Mouse (Mus musculus): ENCODE measurements at regions not wholly inside any gene's neighbourhood (a gene's known extent, or its start where the extent isn't known, plus 50 kb on each side); places are given as distances from the start of the nearest gene placed in this dataset.
A peak's percentile ranks its signal among the peaks of the same experiment; 100 is the strongest.

DNA sequence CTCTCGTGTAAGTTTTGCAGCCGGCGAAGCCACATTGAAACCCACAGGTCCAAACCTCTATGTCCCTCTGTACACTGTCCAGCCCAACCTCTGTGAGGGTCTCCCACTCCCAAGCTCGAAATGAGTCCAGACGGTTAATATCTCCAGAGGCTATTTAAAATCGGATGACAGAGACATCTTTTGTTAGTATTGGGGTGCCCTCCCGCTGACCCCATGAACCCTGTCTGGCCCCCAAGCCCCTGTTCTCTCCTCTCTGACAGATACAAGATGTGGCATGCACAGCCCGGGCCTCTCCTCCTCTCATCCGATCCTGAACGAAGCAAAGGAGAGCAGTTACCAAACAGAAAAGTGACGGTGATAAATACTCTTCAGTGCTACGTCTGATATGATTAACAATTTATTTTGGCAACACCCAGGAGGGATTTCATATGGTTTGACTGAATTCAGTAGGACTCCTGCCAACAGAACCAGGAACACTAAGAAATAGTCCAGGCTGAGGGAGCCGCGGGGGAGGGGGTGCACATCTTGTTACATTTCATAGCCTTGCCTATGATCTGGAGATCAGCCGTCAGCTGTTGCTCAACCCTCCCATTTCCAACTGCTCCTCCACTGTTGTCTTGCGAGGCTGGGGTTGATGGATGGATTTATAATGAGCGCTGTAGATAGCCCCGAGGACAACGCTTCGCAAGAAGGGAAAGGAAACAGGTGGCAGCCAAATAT is 266.6 kb upstream of the Klf3 start:
- Histone ChIP-seq H3K27ac (ENCODE audit: low read length) (peak overlapping the region; percentile 74), H3K9ac (replicated peaks; ENCODE audit: low read depth, low read length) (no peak overlapping the region), H3K36me3 (ENCODE audit: control insufficient read depth, insufficient read depth, low read length) (no peaks in the 10 kb centered on the region), H3K4me1 (ENCODE audit: control insufficient read depth, insufficient read depth, low read length) (peaks cover 18% of the 10 kb centered on the region), H3K27me3 (ENCODE audit: control insufficient read depth, insufficient read depth, low read length) (no peaks in the 10 kb centered on the region), H3K4me2 (replicated peaks; ENCODE audit: low read depth, low read length) (peak overlapping the region; percentile 19; the same call in 1 of the 2 replicates), H3K4me3 (ENCODE audit: low read depth, low read length) (no peak overlapping the region), H3K9me3 (ENCODE audit: control insufficient read depth, low read depth, low read length) (no peaks in the 10 kb centered on the region)
- peak; percentile 87 for ATAC-seq (ENCODE audit: insufficient number of reproducible peaks, insufficient read depth, low FRiP score, low read depth)
- WGBS, result 15% methylated on average over 20 of the region's 20 CpGs

GRCm38 (mm10) chr5:64537113-64537780 is 265.9 kb upstream of the Klf3 start:
- no peak for ATAC-seq (ENCODE audit: insufficient number of reproducible peaks, insufficient read depth, low FRiP score, low read depth)
- no peaks in the 10 kb centered on the region for H3K27me3 ChIP-seq (ENCODE audit: control insufficient read depth, insufficient read depth, low read length)
- H3K4me1 ChIP-seq (ENCODE audit: control insufficient read depth, insufficient read depth, low read length), result peaks cover 18% of the 10 kb centered on the region
- H3K36me3 ChIP-seq (ENCODE audit: control insufficient read depth, insufficient read depth, low read length), result no peaks in the 10 kb centered on the region
- H3K27ac ChIP-seq (ENCODE audit: low read length), result peak overlapping the region; percentile 74; the same call in 1 of the 2 replicates
- H3K4me2 ChIP-seq (replicated peaks; ENCODE audit: low read depth, low read length), result no peak overlapping the region
- no peak overlapping the region for H3K9ac ChIP-seq (replicated peaks; ENCODE audit: low read depth, low read length)
- WGBS, result 54% methylated on average over 10 of the region's 10 CpGs
- H3K4me3 ChIP-seq (ENCODE audit: low read depth, low read length), result no peak overlapping the region
- no peaks in the 10 kb centered on the region for H3K9me3 ChIP-seq (ENCODE audit: control insufficient read depth, low read depth, low read length)

DNA sequence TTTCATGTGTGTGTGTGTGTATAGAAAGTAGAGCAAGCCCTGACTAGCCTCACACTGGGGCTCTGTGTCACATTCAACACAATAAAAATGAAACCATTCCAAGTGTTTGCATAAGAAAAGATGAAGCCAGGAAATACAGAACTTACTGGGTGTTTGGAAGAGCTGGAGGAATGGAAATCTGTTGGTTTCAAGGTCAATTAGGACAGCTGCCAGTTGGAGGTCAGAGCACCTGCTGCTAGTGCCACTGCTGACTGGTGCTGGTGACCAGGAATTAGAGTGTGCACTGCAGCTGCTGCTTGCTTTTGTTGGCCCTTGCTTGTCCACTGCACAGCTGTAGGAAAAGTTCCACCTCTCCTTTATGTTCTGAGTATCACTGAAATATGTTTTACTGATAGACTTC is 261.4 kb upstream of the Klf3 start:
- Histone ChIP-seq H3K9me3 (ENCODE audit: control insufficient read depth, low read depth, low read length) (no peaks in the 10 kb centered on the region; the same call in 1 of the 2 replicates), H3K9ac (replicated peaks; ENCODE audit: low read depth, low read length) (no peak overlapping the region), H3K4me3 (ENCODE audit: low read depth, low read length) (no peak overlapping the region), H3K4me1 (ENCODE audit: control insufficient read depth, insufficient read depth, low read length) (peaks cover 5% of the 10 kb centered on the region), H3K27ac (ENCODE audit: low read length) (no peak overlapping the region), H3K36me3 (ENCODE audit: control insufficient read depth, insufficient read depth, low read length) (no peaks in the 10 kb centered on the region), H3K4me2 (replicated peaks; ENCODE audit: low read depth, low read length) (no peak overlapping the region), H3K27me3 (ENCODE audit: control insufficient read depth, insufficient read depth, low read length) (no peaks in the 10 kb centered on the region)
- no peak for ATAC-seq (ENCODE audit: insufficient number of reproducible peaks, insufficient read depth, low FRiP score, low read depth)

DNA sequence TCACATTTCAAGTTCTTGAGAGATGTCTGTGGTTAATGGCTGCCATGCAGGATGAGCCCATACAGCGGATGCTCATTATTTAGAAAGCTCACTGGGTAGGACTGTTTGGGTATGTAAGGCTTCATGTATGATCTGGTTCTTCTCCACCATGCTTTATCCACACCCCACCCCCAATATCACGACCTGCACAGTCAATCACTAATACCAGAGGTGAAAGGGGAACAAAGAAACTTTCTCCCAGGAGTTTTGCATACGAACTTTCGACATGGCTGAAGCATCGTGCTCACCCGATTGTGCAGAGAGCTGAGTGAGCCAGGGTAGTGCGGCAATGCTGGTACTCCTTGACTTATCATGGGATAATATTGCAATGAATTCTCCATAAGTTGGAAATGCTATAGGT is 247.3 kb upstream of the Klf3 start:
- Histone ChIP-seq H3K36me3 (ENCODE audit: control insufficient read depth, insufficient read depth, low read length) (no peaks in the 10 kb centered on the region), H3K9me3 (ENCODE audit: control insufficient read depth, low read depth, low read length) (no peaks in the 10 kb centered on the region), H3K27me3 (ENCODE audit: control insufficient read depth, insufficient read depth, low read length) (no peaks in the 10 kb centered on the region), H3K27ac (ENCODE audit: low read length) (no peak overlapping the region), H3K4me2 (replicated peaks; ENCODE audit: low read depth, low read length) (no peak overlapping the region), H3K4me3 (ENCODE audit: low read depth, low read length) (no peak overlapping the region), H3K9ac (replicated peaks; ENCODE audit: low read depth, low read length) (no peak overlapping the region), H3K4me1 (ENCODE audit: control insufficient read depth, insufficient read depth, low read length) (no peaks in the 10 kb centered on the region)
- 90% methylated on average over 7 of the region's 7 CpGs for whole genome bisulfite sequencing
- no peak for ATAC-seq (ENCODE audit: insufficient number of reproducible peaks, insufficient read depth, low FRiP score, low read depth)

- WGBS, result 74% methylated on average over 13 of the region's 13 CpGs
- no peak for ATAC-seq (ENCODE audit: insufficient number of reproducible peaks, insufficient read depth, low FRiP score, low read depth)
- Histone ChIP-seq H3K4me3 (ENCODE audit: low read depth, low read length) (no peak overlapping the region), H3K36me3 (ENCODE audit: control insufficient read depth, insufficient read depth, low read length) (no peaks in the 10 kb centered on the region), H3K27me3 (ENCODE audit: control insufficient read depth, insufficient read depth, low read length) (no peaks in the 10 kb centered on the region), H3K9me3 (ENCODE audit: control insufficient read depth, low read depth, low read length) (no peaks in the 10 kb centered on the region), H3K4me2 (replicated peaks; ENCODE audit: low read depth, low read length) (no peak overlapping the region), H3K27ac (ENCODE audit: low read length) (no peak overlapping the region), H3K4me1 (ENCODE audit: control insufficient read depth, insufficient read depth, low read length) (no peaks in the 10 kb centered on the region), H3K9ac (replicated peaks; ENCODE audit: low read depth, low read length) (no peak overlapping the region)
Observed at GRCm38 (mm10) chr5:64566451-64567390, 236.5 kb upstream of the Klf3 start.

DNA sequence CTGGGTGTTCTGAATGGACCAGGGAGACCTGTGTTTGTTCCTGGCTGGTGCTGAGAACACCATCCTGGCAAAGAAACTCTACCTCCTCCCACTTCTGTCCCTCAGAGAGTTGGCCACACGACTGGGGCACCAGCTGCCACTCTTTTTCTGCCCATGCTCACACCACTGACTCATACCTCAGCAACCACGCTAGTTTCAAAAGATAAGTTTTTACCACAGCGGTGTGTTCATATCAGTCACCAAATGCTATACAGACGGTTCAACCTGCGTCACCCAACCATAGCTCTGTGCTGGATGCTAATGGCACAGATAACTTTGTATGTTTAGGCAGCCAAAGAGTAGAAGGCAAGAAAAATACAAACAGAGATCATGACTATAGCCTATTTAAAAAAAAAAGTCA is 235.4 kb upstream of the Klf3 start:
- Histone ChIP-seq H3K9ac (replicated peaks; ENCODE audit: low read depth, low read length) (no peak overlapping the region), H3K4me2 (replicated peaks; ENCODE audit: low read depth, low read length) (no peak overlapping the region), H3K27ac (ENCODE audit: low read length) (no peak overlapping the region), H3K4me3 (ENCODE audit: low read depth, low read length) (no peak overlapping the region), H3K36me3 (ENCODE audit: control insufficient read depth, insufficient read depth, low read length) (no peaks in the 10 kb centered on the region), H3K27me3 (ENCODE audit: control insufficient read depth, insufficient read depth, low read length) (no peaks in the 10 kb centered on the region), H3K9me3 (ENCODE audit: control insufficient read depth, low read depth, low read length) (no peaks in the 10 kb centered on the region), H3K4me1 (ENCODE audit: control insufficient read depth, insufficient read depth, low read length) (no peaks in the 10 kb centered on the region)
- 85% methylated on average over 5 of the region's 5 CpGs for WGBS
- ATAC-seq (ENCODE audit: insufficient number of reproducible peaks, insufficient read depth, low FRiP score, low read depth), result 0 out of 2 replicates have a peak, but pooled peaks have one; percentile 18

GRCm38 (mm10) chr5:64568294-64568693 is 234.9 kb upstream of the Klf3 start:
- no peak overlapping the region for H3K27ac ChIP-seq (ENCODE audit: low read length)

GRCm38 (mm10) chr5:64574386-64574785 is 228.8 kb upstream of the Klf3 start:
- no peaks in the 10 kb centered on the region for H3K9me3 ChIP-seq (ENCODE audit: control insufficient read depth, low read depth, low read length)
- H3K27me3 ChIP-seq (ENCODE audit: control insufficient read depth, insufficient read depth, low read length), result no peaks in the 10 kb centered on the region
- no peak overlapping the region for H3K9ac ChIP-seq (replicated peaks; ENCODE audit: low read depth, low read length)
- 89% methylated on average over 10 of the region's 10 CpGs for WGBS
- H3K36me3 ChIP-seq (ENCODE audit: control insufficient read depth, insufficient read depth, low read length), result no peaks in the 10 kb centered on the region
- H3K27ac ChIP-seq (ENCODE audit: low read length), result no peak overlapping the region
- peaks cover 18% of the 10 kb centered on the region; the same call in 1 of the 2 replicates for H3K4me1 ChIP-seq (ENCODE audit: control insufficient read depth, insufficient read depth, low read length)
- H3K4me3 ChIP-seq (ENCODE audit: low read depth, low read length), result no peak overlapping the region
- no peak for ATAC-seq (ENCODE audit: insufficient number of reproducible peaks, insufficient read depth, low FRiP score, low read depth)
- H3K4me2 ChIP-seq (replicated peaks; ENCODE audit: low read depth, low read length), result no peak overlapping the region

More at GRCm38 (mm10) chr5:64568294-64568693, 234.9 kb upstream of the Klf3 start:
- no peak for ATAC-seq (ENCODE audit: insufficient number of reproducible peaks, insufficient read depth, low FRiP score, low read depth)
- Histone ChIP-seq H3K9ac (replicated peaks; ENCODE audit: low read depth, low read length) (no peak overlapping the region), H3K36me3 (ENCODE audit: control insufficient read depth, insufficient read depth, low read length) (no peaks in the 10 kb centered on the region), H3K27me3 (ENCODE audit: control insufficient read depth, insufficient read depth, low read length) (no peaks in the 10 kb centered on the region), H3K4me3 (ENCODE audit: low read depth, low read length) (no peak overlapping the region), H3K4me1 (ENCODE audit: control insufficient read depth, insufficient read depth, low read length) (no peaks in the 10 kb centered on the region), H3K9me3 (ENCODE audit: control insufficient read depth, low read depth, low read length) (no peaks in the 10 kb centered on the region), H3K4me2 (replicated peaks; ENCODE audit: low read depth, low read length) (no peak overlapping the region)
- WGBS, result 86% methylated on average over 3 of the region's 3 CpGs
